Mouse (Mus musculus) MEL (cell line): ENCODE measurements around the gene Tfb1m. TPM values are rescaled to one million over a fixed set of nuclear protein-coding genes. Genes with fewer than 3 reads are reported as not detected.
A peak's percentile ranks its signal among the peaks of the same experiment; 100 is the strongest.

Source experiments
- DNase-seq: peaks from one replicate; pipeline ENCODE4 v3.0.0; 2011; ENCODE audit warnings: low read depth, low spot score
- H3K27ac ChIP-seq: 2 replicates; pipeline ENCODE4 v1.5.1; 2012; ENCODE audit warnings: low read depth, mild to moderate bottlenecking, control low read depth, low read length, moderate library complexity; ENCODE audit not compliant: control insufficient read depth
- H3K27me3 ChIP-seq, 2 experiments: fragments of 150-350 bp in 1 of 2; sonication (generic) in 1 of 2; 2 replicates each; pipeline ENCODE4 v1.6.1; 2012; ENCODE audit warnings: low read length in 2 of 2, mild to moderate bottlenecking in 2 of 2, improper control_type of control experiment in 1 of 2, moderate library complexity in 1 of 2; ENCODE audit not compliant: insufficient read depth in 2 of 2, control insufficient read depth in 1 of 2
- H3K36me3 ChIP-seq, 2 experiments: 2 replicates each; pipeline ENCODE4 v1.6.1; 2012 to 2014; ENCODE audit warnings: low read length in 2 of 2, improper control_type of control experiment in 1 of 2, inconsistent platforms in 1 of 2, mild to moderate bottlenecking in 1 of 2; ENCODE audit not compliant: insufficient read depth in 2 of 2, control insufficient read depth in 1 of 2
- H3K4me1 ChIP-seq, 2 experiments: fragments of 150-350 bp in 1 of 2; sonication (generic) in 1 of 2; 2 replicates each; pipeline ENCODE4 v1.6.1; 2012; ENCODE audit warnings: low read length in 2 of 2, improper control_type of control experiment in 1 of 2, mild to moderate bottlenecking in 1 of 2; ENCODE audit not compliant: insufficient read depth in 2 of 2, control insufficient read depth in 1 of 2
- H3K4me3 ChIP-seq, 2 experiments: fragments of 150-350 bp in 1 of 2; sonication (generic) in 1 of 2; 2 replicates each; pipeline ENCODE4 v1.5.1; 2012; ENCODE audit warnings: low read depth in 2 of 2, low read length in 2 of 2, mild to moderate bottlenecking in 2 of 2, moderate library complexity in 2 of 2, control low read depth in 1 of 2, improper control_type of control experiment in 1 of 2; ENCODE audit not compliant: control insufficient read depth in 1 of 2, insufficient read depth in 1 of 2
- H3K79me2 ChIP-seq: 2 replicates; pipeline ENCODE4 v1.6.1; 2012; ENCODE audit warnings: mild to moderate bottlenecking, low read length, moderate library complexity; ENCODE audit not compliant: control insufficient read depth, poor library complexity, insufficient read depth
- H3K9ac ChIP-seq: 2 replicates; pipeline ENCODE4 v1.6.1; 2012; ENCODE audit warnings: low read depth, mild to moderate bottlenecking, control low read depth, low read length, moderate library complexity; ENCODE audit not compliant: control insufficient read depth, poor library complexity, severe bottlenecking
- H3K9me3 ChIP-seq: fragments of 150-350 bp; sonication (generic); replicated peaks from 2 replicates; pipeline ENCODE4 v1.6.1; 2012; ENCODE audit warnings: mild to moderate bottlenecking, low read length, improper control_type of control experiment, moderate library complexity; ENCODE audit not compliant: insufficient read depth
- BHLHE40 ChIP-seq: IDR thresholded peaks from 2 replicates; pipeline ENCODE4 v1.6.1; 2012; ENCODE audit warnings: low read depth, mild to moderate bottlenecking, inconsistent platforms, low read length, improper control_type of control experiment, borderline replicate concordance
- CTCF ChIP-seq, 3 experiments: IDR thresholded peaks in 2 of 3; conservative IDR thresholded peaks in 1 of 3; 2 replicates each; pipeline ENCODE4 v1.5.1; 2011 to 2012; ENCODE audit warnings: low read length in 3 of 3, low read depth in 2 of 3, mild to moderate bottlenecking in 2 of 3, improper control_type of control experiment in 1 of 3, inconsistent platforms in 1 of 3, mixed read lengths in 1 of 3, moderate library complexity in 1 of 3; ENCODE audit not compliant: control insufficient read depth in 1 of 3, insufficient read depth in 1 of 3, poor library complexity in 1 of 3, severe bottlenecking in 1 of 3
- E2F4 ChIP-seq: IDR thresholded peaks from 2 replicates; pipeline ENCODE4 v1.6.1; 2011; ENCODE audit warnings: low read depth, low read length, improper control_type of control experiment, borderline replicate concordance
- EP300 ChIP-seq, 2 experiments: IDR thresholded peaks; 2 replicates each; pipeline ENCODE4 v1.6.1; 2011; ENCODE audit warnings: improper control_type of control experiment in 2 of 2, low read length in 2 of 2, low read depth in 1 of 2, mild to moderate bottlenecking in 1 of 2
- ETS1 ChIP-seq: IDR thresholded peaks from 2 replicates; pipeline ENCODE4 v1.6.1; 2012; ENCODE audit warnings: low read depth, mild to moderate bottlenecking, inconsistent platforms, low read length, improper control_type of control experiment, moderate library complexity
- GABPA ChIP-seq: IDR thresholded peaks from 2 replicates; pipeline ENCODE4 v1.6.1; 2012; ENCODE audit warnings: low read depth, mild to moderate bottlenecking, inconsistent platforms, low read length, improper control_type of control experiment, moderate library complexity
- GATA1 ChIP-seq: IDR thresholded peaks from 2 replicates; pipeline ENCODE4 v1.6.1; 2011; ENCODE audit warnings: low read depth, low read length, improper control_type of control experiment
- HCFC1 ChIP-seq: IDR thresholded peaks from 2 replicates; pipeline ENCODE4 v1.6.1; 2012; ENCODE audit warnings: low read depth, mild to moderate bottlenecking, inconsistent platforms, low read length, improper control_type of control experiment, moderate library complexity
- KAT2A ChIP-seq: conservative IDR thresholded peaks from 2 replicates; pipeline ENCODE4 v1.6.1; 2012; ENCODE audit warnings: low read depth, low read length, improper control_type of control experiment, inconsistent platforms
- MAFK ChIP-seq: IDR thresholded peaks from 2 replicates; pipeline ENCODE4 v1.6.1; 2011; ENCODE audit warnings: low read depth, mild to moderate bottlenecking, low read length, improper control_type of control experiment, borderline replicate concordance
- MAX ChIP-seq: IDR thresholded peaks from 2 replicates; pipeline ENCODE4 v1.6.1; 2011; ENCODE audit warnings: low read length, improper control_type of control experiment
- MAZ ChIP-seq: IDR thresholded peaks from 2 replicates; pipeline ENCODE4 v1.6.1; 2012; ENCODE audit warnings: low read depth, mild to moderate bottlenecking, inconsistent platforms, low read length, improper control_type of control experiment
- MXI1 ChIP-seq: IDR thresholded peaks from 2 replicates; pipeline ENCODE4 v1.6.1; 2011; ENCODE audit warnings: mild to moderate bottlenecking, low read depth, low read length, improper control_type of control experiment
- MYB ChIP-seq: IDR thresholded peaks from 2 replicates; pipeline ENCODE4 v1.6.1; 2011; ENCODE audit warnings: mild to moderate bottlenecking, low read depth, low read length, improper control_type of control experiment
- MYC ChIP-seq: IDR thresholded peaks from 2 replicates; pipeline ENCODE4 v1.6.1; 2011; ENCODE audit warnings: low read depth, mild to moderate bottlenecking, low read length, improper control_type of control experiment, moderate library complexity
- RCOR1 ChIP-seq: IDR thresholded peaks from 2 replicates; pipeline ENCODE4 v1.6.1; 2012; ENCODE audit warnings: low read depth, mild to moderate bottlenecking, inconsistent platforms, low read length, improper control_type of control experiment
- SIN3A ChIP-seq: IDR thresholded peaks from 2 replicates; pipeline ENCODE4 v1.6.1; 2012; ENCODE audit warnings: low read length, improper control_type of control experiment, inconsistent platforms
- TAL1 ChIP-seq: IDR thresholded peaks from 2 replicates; pipeline ENCODE4 v1.6.1; 2012; ENCODE audit warnings: mild to moderate bottlenecking, inconsistent platforms, low read length, moderate library complexity, mixed read lengths
- TCF12 ChIP-seq: IDR thresholded peaks from 2 replicates; pipeline ENCODE4 v1.6.1; 2014; ENCODE audit warnings: low read depth, mild to moderate bottlenecking, inconsistent platforms, low read length, improper control_type of control experiment, moderate library complexity
- USF1 ChIP-seq: IDR thresholded peaks from 2 replicates; pipeline ENCODE4 v1.6.1; 2014; ENCODE audit warnings: low read depth, mild to moderate bottlenecking, inconsistent platforms, low read length, improper control_type of control experiment, moderate library complexity
- polyA plus RNA-seq, 2 experiments: library from polyadenylated mRNA; stranded (reverse) in 1 of 2; unstranded in 1 of 2; fragments of >175 nt in 1 of 2; fragments of >200 nt in 1 of 2; gene quantifications; 2 replicates each; pipeline versions ENCODE4 v1.2.1 to v1.2.4; 2012; ENCODE audit warnings: low replicate concordance in 2 of 2, low read depth in 1 of 2; ENCODE audit not compliant: insufficient read length in 2 of 2, insufficient read depth in 1 of 2, missing spikeins in 1 of 2
- total RNA-seq: library from RNA; depleted of rRNA; stranded (reverse); fragments of 300-350 nt; gene quantifications from 2 replicates; pipeline ENCODE4 v1.2.3, GENCODE M21; 2012

The Tfb1m gene
- total and polyA plus RNA-seq, 3 experiments: 9.2 to 13.6 TPM; not detected in 1

GRCm38 (mm10) chr17:3487721-3488601 lies 69.6 kb downstream of the Tfb1m start:
- DNase-seq: peak; percentile 86

GRCm38 (mm10) chr17:3487211-3487610 lies 70.4 kb downstream of the Tfb1m start:
- peaks cover 0 to 25% of the 10 kb centered on the region in 2 experiments; a peak in 2 of 4 replicates for H3K36me3 ChIP-seq

More at GRCm38 (mm10) chr17:3487721-3488601, 69.6 kb downstream of the Tfb1m start:
- Histone ChIP-seq H3K36me3 (peaks cover 0 to 25% of the 10 kb centered on the region in 2 experiments; a peak in 2 of 4 replicates), H3K79me2 (no peaks in the 10 kb centered on the region), H3K4me3 (peak overlapping the region in 1 of 2 experiments; percentile 16; a peak in 1 of 4 replicates), H3K9ac (no peak overlapping the region), H3K27ac (peak overlapping the region; percentile 16; the same call in 1 of the 2 replicates), H3K27me3 (no peaks in the 10 kb centered on the region), H3K4me1 (peaks cover 12 to 33% of the 10 kb centered on the region in 2 experiments), H3K9me3 (no peaks in the 10 kb centered on the region)
- TF ChIP-seq BHLHE40 (no peak), GATA1 (peak; percentile 69; the same call in 1 of the 2 replicates), E2F4 (no peak), KAT2A (no peak), MAX (peak; percentile 51; the same call in 1 of the 2 replicates), MYB (peak; percentile 74), TCF12 (peak; percentile 89), RCOR1 (peak; percentile 29), MXI1 (0 out of 2 replicates have a peak, but pooled peaks have one; percentile 16), MAZ (peak; percentile 84; the same call in 1 of the 2 replicates), SIN3A (0 out of 2 replicates have a peak, but pooled peaks have one; percentile 19), HCFC1 (no peak), EP300 (IDR thresholded peaks at IDR 0.05; ENCODE audit: low read depth in 1 of 2, low read length in 2 of 2) (peak; percentile 87 to 92), TAL1 (peak; percentile 55), ETS1 (peak; percentile 84), CTCF (IDR thresholded peaks at IDR 0.05 in 2 of 3, conservative IDR thresholded peaks at IDR 0.05 in 1 of 3; ENCODE audit: control insufficient read depth in 1 of 3, insufficient read depth in 1 of 3, low read depth in 2 of 3, low read length in 3 of 3, poor library complexity in 1 of 3, severe bottlenecking in 1 of 3) (no peak)

More at GRCm38 (mm10) chr17:3487211-3487610, 70.4 kb downstream of the Tfb1m start:
- TF ChIP-seq MAFK: no peak
- no peak for TF ChIP-seq GABPA
- TF ChIP-seq KAT2A: no peak
- TF ChIP-seq MYC: no peak
- no peak for TF ChIP-seq USF1
- Histone ChIP-seq H3K27ac (no peak overlapping the region), H3K79me2 (no peaks in the 10 kb centered on the region), H3K9me3 (no peaks in the 10 kb centered on the region), H3K9ac (no peak overlapping the region), H3K4me3 (no peak overlapping the region), H3K27me3 (no peaks in the 10 kb centered on the region), H3K4me1 (peaks cover 12 to 33% of the 10 kb centered on the region in 2 experiments)
- DNase-seq: no peak
